Mouse (Mus musculus) MEL (cell line): Measurements from ENCODE around the gene Olfr1265. TPM values are rescaled to one million over a fixed set of nuclear protein-coding genes. Genes with fewer than 3 reads are reported as not detected.

ENCODE experiments used
- DNase-seq: peaks from one replicate; pipeline ENCODE4 v3.0.0; 2011; ENCODE audit warnings: low read depth, low spot score
- H3K27ac ChIP-seq: 2 replicates; pipeline ENCODE4 v1.5.1; 2012; ENCODE audit warnings: low read depth, mild to moderate bottlenecking, control low read depth, low read length, moderate library complexity; ENCODE audit not compliant: control insufficient read depth
- H3K27me3 ChIP-seq, 2 experiments: fragments of 150-350 bp in 1 of 2; sonication (generic) in 1 of 2; 2 replicates each; pipeline ENCODE4 v1.6.1; 2012; ENCODE audit warnings: low read length in 2 of 2, mild to moderate bottlenecking in 2 of 2, improper control_type of control experiment in 1 of 2, moderate library complexity in 1 of 2; ENCODE audit not compliant: insufficient read depth in 2 of 2, control insufficient read depth in 1 of 2
- H3K36me3 ChIP-seq, 2 experiments: 2 replicates each; pipeline ENCODE4 v1.6.1; 2012 to 2014; ENCODE audit warnings: low read length in 2 of 2, improper control_type of control experiment in 1 of 2, inconsistent platforms in 1 of 2, mild to moderate bottlenecking in 1 of 2; ENCODE audit not compliant: insufficient read depth in 2 of 2, control insufficient read depth in 1 of 2
- H3K4me1 ChIP-seq, 2 experiments: fragments of 150-350 bp in 1 of 2; sonication (generic) in 1 of 2; 2 replicates each; pipeline ENCODE4 v1.6.1; 2012; ENCODE audit warnings: low read length in 2 of 2, improper control_type of control experiment in 1 of 2, mild to moderate bottlenecking in 1 of 2; ENCODE audit not compliant: insufficient read depth in 2 of 2, control insufficient read depth in 1 of 2
- H3K4me3 ChIP-seq, 2 experiments: fragments of 150-350 bp in 1 of 2; sonication (generic) in 1 of 2; 2 replicates each; pipeline ENCODE4 v1.5.1; 2012; ENCODE audit warnings: low read depth in 2 of 2, low read length in 2 of 2, mild to moderate bottlenecking in 2 of 2, moderate library complexity in 2 of 2, control low read depth in 1 of 2, improper control_type of control experiment in 1 of 2; ENCODE audit not compliant: control insufficient read depth in 1 of 2, insufficient read depth in 1 of 2
- H3K79me2 ChIP-seq: 2 replicates; pipeline ENCODE4 v1.6.1; 2012; ENCODE audit warnings: mild to moderate bottlenecking, low read length, moderate library complexity; ENCODE audit not compliant: control insufficient read depth, poor library complexity, insufficient read depth
- H3K9ac ChIP-seq: 2 replicates; pipeline ENCODE4 v1.6.1; 2012; ENCODE audit warnings: low read depth, mild to moderate bottlenecking, control low read depth, low read length, moderate library complexity; ENCODE audit not compliant: control insufficient read depth, poor library complexity, severe bottlenecking
- H3K9me3 ChIP-seq: fragments of 150-350 bp; sonication (generic); replicated peaks from 2 replicates; pipeline ENCODE4 v1.6.1; 2012; ENCODE audit warnings: mild to moderate bottlenecking, low read length, improper control_type of control experiment, moderate library complexity; ENCODE audit not compliant: insufficient read depth
- CHD1 ChIP-seq: IDR thresholded peaks from 2 replicates; pipeline ENCODE4 v1.6.1; 2012; ENCODE audit warnings: low read depth, mild to moderate bottlenecking, inconsistent platforms, low read length, improper control_type of control experiment
- CTCF ChIP-seq, 3 experiments: IDR thresholded peaks in 2 of 3; conservative IDR thresholded peaks in 1 of 3; 2 replicates each; pipeline ENCODE4 v1.5.1; 2011 to 2012; ENCODE audit warnings: low read length in 3 of 3, low read depth in 2 of 3, mild to moderate bottlenecking in 2 of 3, improper control_type of control experiment in 1 of 3, inconsistent platforms in 1 of 3, mixed read lengths in 1 of 3, moderate library complexity in 1 of 3; ENCODE audit not compliant: control insufficient read depth in 1 of 3, insufficient read depth in 1 of 3, poor library complexity in 1 of 3, severe bottlenecking in 1 of 3
- GABPA ChIP-seq: IDR thresholded peaks from 2 replicates; pipeline ENCODE4 v1.6.1; 2012; ENCODE audit warnings: low read depth, mild to moderate bottlenecking, inconsistent platforms, low read length, improper control_type of control experiment, moderate library complexity
- GATA1 ChIP-seq: IDR thresholded peaks from 2 replicates; pipeline ENCODE4 v1.6.1; 2011; ENCODE audit warnings: low read depth, low read length, improper control_type of control experiment
- JUND ChIP-seq: IDR thresholded peaks from 2 replicates; pipeline ENCODE4 v1.6.1; 2011; ENCODE audit warnings: low read depth, mild to moderate bottlenecking, improper control_type of control experiment, low read length
- MAX ChIP-seq: IDR thresholded peaks from 2 replicates; pipeline ENCODE4 v1.6.1; 2011; ENCODE audit warnings: low read length, improper control_type of control experiment
- MAZ ChIP-seq: IDR thresholded peaks from 2 replicates; pipeline ENCODE4 v1.6.1; 2012; ENCODE audit warnings: low read depth, mild to moderate bottlenecking, inconsistent platforms, low read length, improper control_type of control experiment
- MXI1 ChIP-seq: IDR thresholded peaks from 2 replicates; pipeline ENCODE4 v1.6.1; 2011; ENCODE audit warnings: mild to moderate bottlenecking, low read depth, low read length, improper control_type of control experiment
- NRF1 ChIP-seq: IDR thresholded peaks from 2 replicates; pipeline ENCODE4 v1.6.1; 2014; ENCODE audit warnings: low read depth, mild to moderate bottlenecking, inconsistent platforms, low read length, improper control_type of control experiment, moderate library complexity; ENCODE audit not compliant: poor library complexity, insufficient read depth, severe bottlenecking
- POLR2A ChIP-seq, 2 experiments: IDR thresholded peaks; 2 replicates each; pipeline ENCODE4 v1.6.1; 2011 to 2012; ENCODE audit warnings: low read length in 2 of 2, mild to moderate bottlenecking in 2 of 2, control low read depth in 1 of 2, improper control_type of control experiment in 1 of 2, low read depth in 1 of 2, moderate library complexity in 1 of 2; ENCODE audit not compliant: control insufficient read depth in 1 of 2, insufficient read depth in 1 of 2, poor library complexity in 1 of 2
- POLR2AphosphoS5 ChIP-seq: IDR thresholded peaks from 2 replicates; pipeline ENCODE4 v1.6.1; 2012; ENCODE audit warnings: low read depth, borderline replicate concordance, mild to moderate bottlenecking, inconsistent platforms, low read length, moderate library complexity, mixed read lengths
- RAD21 ChIP-seq: IDR thresholded peaks from 2 replicates; pipeline ENCODE4 v1.6.1; 2011; ENCODE audit warnings: mild to moderate bottlenecking, low read depth, low read length, improper control_type of control experiment
- RCOR1 ChIP-seq: IDR thresholded peaks from 2 replicates; pipeline ENCODE4 v1.6.1; 2012; ENCODE audit warnings: low read depth, mild to moderate bottlenecking, inconsistent platforms, low read length, improper control_type of control experiment
- SIN3A ChIP-seq: IDR thresholded peaks from 2 replicates; pipeline ENCODE4 v1.6.1; 2012; ENCODE audit warnings: low read length, improper control_type of control experiment, inconsistent platforms
- SMC3 ChIP-seq: IDR thresholded peaks from 2 replicates; pipeline ENCODE4 v1.6.1; 2011; ENCODE audit warnings: low read depth, low read length, improper control_type of control experiment
- TAL1 ChIP-seq: IDR thresholded peaks from 2 replicates; pipeline ENCODE4 v1.6.1; 2012; ENCODE audit warnings: mild to moderate bottlenecking, inconsistent platforms, low read length, moderate library complexity, mixed read lengths
- TBP ChIP-seq: IDR thresholded peaks from 2 replicates; pipeline ENCODE4 v1.8.0; 2011; ENCODE audit warnings: low read depth, low read length, improper control_type of control experiment
- UBTF ChIP-seq: IDR thresholded peaks from 2 replicates; pipeline ENCODE4 v1.6.1; 2012; ENCODE audit warnings: low read depth, mild to moderate bottlenecking, inconsistent platforms, low read length, improper control_type of control experiment, moderate library complexity, borderline replicate concordance; ENCODE audit not compliant: insufficient read depth
- USF2 ChIP-seq, 2 experiments: IDR thresholded peaks; 2 replicates each; pipeline ENCODE4 v1.6.1; 2011 to 2012; ENCODE audit warnings: improper control_type of control experiment in 2 of 2, low read length in 2 of 2, borderline replicate concordance in 1 of 2, inconsistent platforms in 1 of 2, low read depth in 1 of 2, mild to moderate bottlenecking in 1 of 2; ENCODE audit not compliant: insufficient read depth in 1 of 2
- ZC3H11A ChIP-seq: IDR thresholded peaks from 2 replicates; pipeline ENCODE4 v1.6.1; 2012; ENCODE audit warnings: low read depth, mild to moderate bottlenecking, inconsistent platforms, low read length, improper control_type of control experiment
- ZKSCAN1 ChIP-seq: IDR thresholded peaks from 2 replicates; pipeline ENCODE4 v1.6.1; 2012; ENCODE audit warnings: low read depth, mild to moderate bottlenecking, inconsistent platforms, low read length, improper control_type of control experiment, moderate library complexity
- ZNF384 ChIP-seq: IDR thresholded peaks from 2 replicates; pipeline ENCODE4 v1.6.1; 2012; ENCODE audit warnings: low read depth, mild to moderate bottlenecking, inconsistent platforms, low read length, improper control_type of control experiment
- polyA plus RNA-seq, 2 experiments: library from polyadenylated mRNA; stranded (reverse) in 1 of 2; unstranded in 1 of 2; fragments of >175 nt in 1 of 2; fragments of >200 nt in 1 of 2; gene quantifications; 2 replicates each; pipeline versions ENCODE4 v1.2.1 to v1.2.4; 2012; ENCODE audit warnings: low replicate concordance in 2 of 2, low read depth in 1 of 2; ENCODE audit not compliant: insufficient read length in 2 of 2, insufficient read depth in 1 of 2, missing spikeins in 1 of 2
- total RNA-seq: library from RNA; depleted of rRNA; stranded (reverse); fragments of 300-350 nt; gene quantifications from 2 replicates; pipeline ENCODE4 v1.2.3, GENCODE M21; 2012

Gene Olfr1265
- total and polyA plus RNA-seq, 3 experiments, result 0.06 TPM; not detected in 2

GRCm38 (mm10) chr2:89999845-90000244 lies 35.3 kb upstream of the Olfr1265 start, which contains the start of gene Olfr1262:
Gene Olfr1262 (plus strand): TSS chr2:90000145.
- Histone ChIP-seq H3K79me2 (no peaks in the 10 kb centered on the region), H3K36me3 (no peaks in the 10 kb centered on the region), H3K27ac (no peak within 1 kb of the TSS), H3K9me3 (no peaks in the 10 kb centered on the region), H3K4me1 (no peaks in the 10 kb centered on the region), H3K9ac (no peak within 1 kb of the TSS), H3K4me3 (no peak within 1 kb of the TSS), H3K27me3 (no peaks in the 10 kb centered on the region)
- no peak for DNase-seq
- no peak for TF ChIP-seq CTCF (IDR thresholded peaks at IDR 0.05 in 2 of 3, conservative IDR thresholded peaks at IDR 0.05 in 1 of 3; ENCODE audit: control insufficient read depth in 1 of 3, insufficient read depth in 1 of 3, low read depth in 2 of 3, low read length in 3 of 3, poor library complexity in 1 of 3, severe bottlenecking in 1 of 3)
- no peak for TF ChIP-seq RAD21
- no peak for TF ChIP-seq USF2 (IDR thresholded peaks at IDR 0.05; ENCODE audit: borderline replicate concordance in 1 of 2, insufficient read depth in 1 of 2, low read depth in 1 of 2, low read length in 2 of 2)
- TF ChIP-seq NRF1, result no peak
- TF ChIP-seq TBP, result no peak
- no peak for TF ChIP-seq POLR2A (IDR thresholded peaks at IDR 0.05; ENCODE audit: control insufficient read depth in 1 of 2, insufficient read depth in 1 of 2, low read depth in 1 of 2, low read length in 2 of 2, poor library complexity in 1 of 2)
- no peak for TF ChIP-seq POLR2AphosphoS5
- no peak for TF ChIP-seq MAZ

- Histone ChIP-seq H3K27me3 (no peaks in the 10 kb centered on the region), H3K4me1 (no peaks in the 10 kb centered on the region), H3K36me3 (no peaks in the 10 kb centered on the region), H3K79me2 (no peaks in the 10 kb centered on the region), H3K4me3 (no peak within 1 kb of the TSS), H3K27ac (no peak within 1 kb of the TSS), H3K9ac (no peak within 1 kb of the TSS), H3K9me3 (no peaks in the 10 kb centered on the region)
- DNase-seq, result no peak
- TF ChIP-seq ZC3H11A, result no peak
- TF ChIP-seq SIN3A, result no peak
- no peak for TF ChIP-seq CHD1
- no peak for TF ChIP-seq RCOR1
- no peak for TF ChIP-seq NRF1
- TF ChIP-seq UBTF, result no peak
- no peak for TF ChIP-seq ZKSCAN1
- TF ChIP-seq MAZ, result no peak
- TF ChIP-seq ZNF384, result no peak
- TF ChIP-seq GABPA, result no peak
- no peak for TF ChIP-seq SMC3
- TF ChIP-seq MAX, result no peak
- no peak for TF ChIP-seq TAL1
- TF ChIP-seq JUND, result no peak
- TF ChIP-seq MXI1, result no peak
- no peak for TF ChIP-seq GATA1
These were observed 23.3 kb upstream of the Olfr1265 start, which contains the start of gene Olfr1263 for GRCm38 (mm10) chr2:90011831-90012230. Gene Olfr1263 (plus strand): TSS chr2:90012131.
